Mouse (Mus musculus): ENCODE measurements at regions not wholly inside any gene's neighbourhood (a gene's known extent, or its start where the extent isn't known, plus 50 kb on each side); places are given as distances from the start of the nearest gene placed in this dataset.

GRCm38 (mm10) chr6:100517662-100518061 lies 153.3 kb downstream of the Shq1 start:
- no peak for DNase-seq (ENCODE audit: low read depth, low spot score)

GRCm38 (mm10) chr6:100512676-100513075 lies 158.3 kb downstream of the Shq1 start:
- no peak for DNase-seq (ENCODE audit: low read depth, low spot score)

GRCm38 (mm10) chr6:100510676-100511075 lies 160.3 kb downstream of the Shq1 start:
- no peak for DNase-seq (ENCODE audit: low read depth, low spot score)

- DNase-seq (ENCODE audit: low read depth, low spot score) = no peak
Measured at GRCm38 (mm10) chr6:100505506-100506247, 165.3 kb downstream of the Shq1 start.

- no peak for DNase-seq (ENCODE audit: low read depth, low spot score)
Measured at GRCm38 (mm10) chr6:100502961-100503782, 167.8 kb downstream of the Shq1 start.

- no peak for DNase-seq (ENCODE audit: low read depth, low spot score)
Measured at GRCm38 (mm10) chr6:100502139-100502538, 168.8 kb downstream of the Shq1 start.

- DNase-seq (ENCODE audit: low read depth, low spot score) = no peak
Measured at GRCm38 (mm10) chr6:100500741-100501140, 170.2 kb downstream of the Shq1 start.

GRCm38 (mm10) chr6:100500060-100500459 lies 170.9 kb downstream of the Shq1 start:
- DNase-seq (ENCODE audit: low read depth, low spot score) = no peak

GRCm38 (mm10) chr6:100498861-100499271 lies 172.1 kb downstream of the Shq1 start:
- no peak for DNase-seq (ENCODE audit: low read depth, low spot score)

GRCm38 (mm10) chr6:100498126-100498525 lies 172.8 kb downstream of the Shq1 start:
- DNase-seq (ENCODE audit: low read depth, low spot score) = no peak

- DNase-seq (ENCODE audit: low read depth, low spot score) = no peak
Measured at GRCm38 (mm10) chr6:100496135-100496534, 174.8 kb downstream of the Shq1 start.

GRCm38 (mm10) chr6:100495131-100495530 lies 175.8 kb downstream of the Shq1 start:
- no peak for DNase-seq (ENCODE audit: low read depth, low spot score)

- DNase-seq (ENCODE audit: low read depth, low spot score) = no peak
Measured at GRCm38 (mm10) chr6:100493558-100493957, 177.4 kb downstream of the Shq1 start.

GRCm38 (mm10) chr6:100491811-100492210 lies 179.1 kb downstream of the Shq1 start:
- no peak for DNase-seq (ENCODE audit: low read depth, low spot score)

GRCm38 (mm10) chr6:100490920-100491712 lies 179.8 kb downstream of the Shq1 start:
- no peak for DNase-seq (ENCODE audit: low read depth, low spot score)

GRCm38 (mm10) chr6:100483836-100484235 lies 187.1 kb downstream of the Shq1 start:
- no peak for DNase-seq (ENCODE audit: low read depth, low spot score)

- no peak for DNase-seq (ENCODE audit: low read depth, low spot score)
Measured at GRCm38 (mm10) chr6:100483084-100483810, 187.7 kb downstream of the Shq1 start.

- DNase-seq (ENCODE audit: low read depth, low spot score) = no peak
Measured at GRCm38 (mm10) chr6:100482572-100482971, 188.4 kb downstream of the Shq1 start.

- DNase-seq (ENCODE audit: low read depth, low spot score) = no peak
Measured at GRCm38 (mm10) chr6:100480525-100480924, 190.4 kb downstream of the Shq1 start.

GRCm38 (mm10) chr6:100479881-100480280 lies 191.1 kb downstream of the Shq1 start:
- no peak for DNase-seq (ENCODE audit: low read depth, low spot score)

- no peak for DNase-seq (ENCODE audit: low read depth, low spot score)
Measured at GRCm38 (mm10) chr6:100479455-100479854, 191.5 kb downstream of the Shq1 start.
